Mouse (Mus musculus): Measurements from ENCODE around the gene Slc17a7.
"Not testable (repeated sequence)": the region's sequence is repeated elsewhere in the genome, so short reads cannot be mapped to it uniquely, and the experiment has no call there.

Slc17a7 gene

GRCm38 (mm10) chr7:45163735-45164490 lies at the start of gene Slc17a7:
TSS of gene Slc17a7 (plus strand) at chr7:45163949.
- peak; percentile 60 for DNase-seq

- DNase-seq, result no peak
Measured at GRCm38 (mm10) chr7:45117566-45117965, 46.2 kb upstream of the Slc17a7 start.

GRCm38 (mm10) chr7:45118336-45118735 lies 45.4 kb upstream of the Slc17a7 start:
- no peak for DNase-seq

- DNase-seq, result no peak
Measured at GRCm38 (mm10) chr7:45119780-45120709, 43.7 kb upstream of the Slc17a7 start.

GRCm38 (mm10) chr7:45121404-45121803 lies 42.3 kb upstream of the Slc17a7 start:
- peak; percentile 78 for DNase-seq

- no peak for DNase-seq
Measured at GRCm38 (mm10) chr7:45121966-45122365, 41.8 kb upstream of the Slc17a7 start.

- DNase-seq, result no peak
Measured at GRCm38 (mm10) chr7:45122561-45123185, 41.1 kb upstream of the Slc17a7 start.

- DNase-seq, result no peak
Measured at GRCm38 (mm10) chr7:45123186-45123570, 40.6 kb upstream of the Slc17a7 start.

GRCm38 (mm10) chr7:45124224-45125143 lies 39.3 kb upstream of the Slc17a7 start, which contains the start of gene Rps11:
TSS of gene Rps11 (minus strand) at chr7:45124439.
- DNase-seq, result peak; percentile 99

GRCm38 (mm10) chr7:45125144-45125600 lies 38.6 kb upstream of the Slc17a7 start:
- no peak for DNase-seq

- not testable (repeated sequence) for DNase-seq
Measured at GRCm38 (mm10) chr7:45125649-45126048, 38.1 kb upstream of the Slc17a7 start.

- DNase-seq, result no peak
Measured at GRCm38 (mm10) chr7:45126147-45126843, 37.5 kb upstream of the Slc17a7 start.

GRCm38 (mm10) chr7:45126844-45127699 lies 36.7 kb upstream of the Slc17a7 start:
- DNase-seq, result no peak

- DNase-seq, result no peak
Measured at GRCm38 (mm10) chr7:45127700-45128224, 36.0 kb upstream of the Slc17a7 start.

- peak; percentile 99 for DNase-seq
Measured at GRCm38 (mm10) chr7:45128624-45129246, 35.0 kb upstream of the Slc17a7 start, which contains the start of gene Rpl13a. TSS of gene Rpl13a (minus strand) at chr7:45128761.

GRCm38 (mm10) chr7:45129318-45129717 lies 34.4 kb upstream of the Slc17a7 start:
- peak; percentile 61 for DNase-seq

GRCm38 (mm10) chr7:45129776-45130512 lies 33.8 kb upstream of the Slc17a7 start:
- DNase-seq, result no peak

- no peak for DNase-seq
Measured at GRCm38 (mm10) chr7:45131850-45132249, 31.9 kb upstream of the Slc17a7 start.

Data from kidney, postnatal 14 days (tissue).